Mouse (Mus musculus) midbrain, embryonic 14.5 days (tissue): ENCODE results near the gene Gm20388. TPM values are rescaled to one million over a fixed set of nuclear protein-coding genes. Genes with fewer than 3 reads are reported as not detected.
A peak's percentile ranks its signal among the peaks of the same experiment; 100 is the strongest.

Source experiments
- ATAC-seq: fragments of 200-750 bp; cut with Nextera tagmentation; 2 replicates; pipeline ENCODE4 v1.8.0; 2017; ENCODE audit warnings: moderate number of reproducible peaks, moderate library complexity; ENCODE audit not compliant: low FRiP score, low TSS enrichment
- DNase-seq: peaks from one replicate; pipeline ENCODE4 v3.0.0-alpha.2; 2015
- H3K27ac ChIP-seq: fragments of 300-500 bp; sonication (generic); replicated peaks from 2 replicates; pipeline ENCODE4 v1.5.1; 2014; ENCODE audit warnings: mild to moderate bottlenecking, low read depth, low read length, moderate library complexity
- H3K27me3 ChIP-seq: fragments of 300-500 bp; sonication (generic); 2 replicates; pipeline ENCODE4 v1.6.1; 2014; ENCODE audit warnings: low read length, control low read depth, mixed read lengths; ENCODE audit not compliant: control insufficient read depth, insufficient read depth
- H3K36me3 ChIP-seq: fragments of 300-500 bp; sonication (generic); 2 replicates; pipeline ENCODE4 v1.6.1; 2014; ENCODE audit warnings: low read length, control low read depth; ENCODE audit not compliant: control insufficient read depth, insufficient read depth
- H3K4me1 ChIP-seq: fragments of 300-500 bp; sonication (generic); 2 replicates; pipeline ENCODE4 v1.6.1; 2014; ENCODE audit warnings: mild to moderate bottlenecking, antibody characterized with exemption, low read length, control low read depth; ENCODE audit not compliant: control insufficient read depth, insufficient read depth
- H3K4me2 ChIP-seq: fragments of 300-500 bp; sonication (generic); 2 replicates; pipeline ENCODE4 v1.6.1; 2014; ENCODE audit warnings: mild to moderate bottlenecking, low read length, moderate library complexity
- H3K4me3 ChIP-seq: fragments of 300-500 bp; sonication (generic); replicated peaks from 2 replicates; pipeline ENCODE4 v1.5.1; 2014; ENCODE audit warnings: low read depth, low read length
- H3K9ac ChIP-seq: fragments of 300-500 bp; sonication (generic); replicated peaks from 2 replicates; pipeline ENCODE4 v1.6.1; 2014; ENCODE audit warnings: mild to moderate bottlenecking, low read length, moderate library complexity
- H3K9me3 ChIP-seq: fragments of 300-500 bp; sonication (generic); 2 replicates; pipeline ENCODE4 v1.6.1; 2016; ENCODE audit warnings: low read length, control low read depth, mixed read lengths; ENCODE audit not compliant: control insufficient read depth
- WGBS: fragments of 180-500 bp; shearing (Covaris S2); extraction: QIAGEN DNeasy Blood & Tissue Kit; methylation state at CpG from one replicate; pipeline ENCODE4 v1.1.7; 2014; 5-methylcytosine and 5-hydroxymethylcytosine counted together
- polyA plus RNA-seq: library from polyadenylated mRNA; unstranded; fragments of >200 nt; fragmentation: Nextera tagmentation; extraction: Ambion mirVana; gene quantifications from 2 replicates; pipeline ENCODE4 v1.2.1, GENCODE M21; 2014

Gm20388 gene
- polyA plus RNA-seq, 1 experiment from 2014 or later, result 4.1 TPM

DNA sequence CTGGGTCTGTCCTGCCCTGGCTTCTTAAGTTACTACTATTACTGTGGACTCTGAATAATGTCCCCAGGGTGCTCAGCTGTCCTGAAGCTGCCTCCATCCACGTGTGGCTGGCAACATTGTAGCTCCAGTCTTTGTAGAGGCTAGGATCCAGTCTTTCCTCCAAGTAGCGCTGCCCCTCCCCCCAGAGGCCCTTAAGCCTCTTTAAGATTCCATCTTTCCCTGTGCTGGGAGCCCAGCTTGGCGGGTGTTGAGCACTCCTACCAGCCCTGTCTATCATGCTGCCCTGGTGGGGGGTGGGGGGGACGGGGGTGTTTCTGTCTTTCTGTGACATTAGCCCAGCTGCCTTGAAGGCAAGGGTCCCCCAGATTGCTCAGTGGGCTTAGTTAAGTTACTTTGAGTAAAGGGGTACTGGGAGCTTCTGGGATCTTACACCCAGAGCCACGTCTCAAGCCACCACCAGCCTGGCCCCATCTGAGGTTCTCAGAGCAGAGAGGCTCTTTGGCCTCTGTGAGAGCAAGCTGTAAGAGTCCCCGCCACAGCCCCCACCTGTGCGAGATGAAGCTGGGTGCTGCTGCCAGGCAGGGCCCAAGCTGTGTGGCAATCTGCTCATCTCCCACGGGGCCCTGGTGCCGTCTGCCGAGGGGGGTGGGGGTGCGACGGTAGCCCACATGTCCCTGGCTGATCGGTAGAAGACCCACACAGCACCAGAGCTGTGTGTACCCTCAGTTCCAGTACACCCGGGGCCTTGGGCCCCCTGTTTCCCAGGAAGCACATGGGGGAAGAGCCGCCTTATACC is 646.7 kb downstream of the Gm20388 start:
- H3K9me3 ChIP-seq, result no peaks in the 10 kb centered on the region
- peak; percentile 66 for DNase-seq
- H3K36me3 ChIP-seq, result peaks cover 9% of the 10 kb centered on the region; the same call in 1 of the 2 replicates
- no peak overlapping the region for H3K4me3 ChIP-seq
- 39% methylated on average over 15 of the region's 15 CpGs for WGBS
- H3K4me1 ChIP-seq, result peaks cover 78% of the 10 kb centered on the region
- H3K9ac ChIP-seq, result peak overlapping the region; percentile 18; the same call in 1 of the 2 replicates
- ATAC-seq, result no peak
- H3K27me3 ChIP-seq, result no peaks in the 10 kb centered on the region
- no peak overlapping the region for H3K4me2 ChIP-seq
- 0 out of 2 replicates have a peak overlapping the region, but pooled peaks have one; percentile 58 for H3K27ac ChIP-seq

DNA sequence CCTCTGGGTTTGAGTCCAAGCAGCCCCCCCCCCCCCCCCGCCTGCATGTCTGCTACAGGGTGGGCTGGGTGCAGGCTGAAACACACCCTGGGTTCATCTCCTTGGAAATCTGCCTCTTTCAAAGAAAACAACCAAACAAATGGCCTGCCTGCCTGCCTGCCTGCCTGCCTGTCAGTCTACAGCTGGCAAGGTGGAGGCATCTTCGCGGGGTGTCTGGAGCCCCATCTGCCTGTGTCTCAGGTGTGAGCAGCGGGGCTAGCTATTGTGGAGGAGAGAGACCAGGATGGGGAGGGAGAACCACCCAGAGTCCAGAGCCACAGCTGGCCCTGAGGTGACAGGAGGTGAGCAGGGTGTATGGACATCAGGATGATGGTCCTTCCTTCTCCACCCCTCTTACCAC is 647.5 kb downstream of the Gm20388 start:
- Histone ChIP-seq H3K9me3 (no peaks in the 10 kb centered on the region), H3K36me3 (peaks cover 9% of the 10 kb centered on the region; the same call in 1 of the 2 replicates), H3K4me3 (no peak overlapping the region), H3K4me2 (no peak overlapping the region), H3K4me1 (peaks cover 81% of the 10 kb centered on the region), H3K27me3 (no peaks in the 10 kb centered on the region), H3K9ac (no peak overlapping the region), H3K27ac (no peak overlapping the region)
- WGBS, result 67% methylated on average over 4 of the region's 4 CpGs
- ATAC-seq, result no peak
- DNase-seq, result no peak

DNA sequence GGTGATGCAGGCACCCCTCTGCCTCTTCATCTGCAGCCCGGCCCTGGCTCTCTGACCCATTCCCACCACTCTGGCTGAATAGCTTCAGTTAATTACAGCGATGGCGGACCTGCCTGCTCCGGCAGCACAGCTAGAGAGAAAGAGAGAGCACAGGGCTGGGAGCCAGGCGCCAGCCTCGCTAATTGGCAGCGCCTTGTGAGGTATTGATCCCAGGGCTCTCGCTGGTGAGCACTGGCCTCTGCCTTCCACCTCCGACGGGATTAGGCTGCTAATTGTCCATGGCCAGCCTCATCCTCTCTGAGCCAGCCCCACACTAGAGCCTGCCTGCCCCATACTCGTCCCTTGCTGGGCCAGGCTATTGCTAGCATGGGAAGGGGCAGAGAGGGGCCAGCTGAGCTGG is 649.0 kb downstream of the Gm20388 start:
- Histone ChIP-seq H3K4me3 (no peak overlapping the region), H3K27ac (peak overlapping the region; percentile 85), H3K4me2 (peak overlapping the region; percentile 22; the same call in 1 of the 2 replicates), H3K4me1 (peaks cover 92% of the 10 kb centered on the region), H3K36me3 (0 out of 2 replicates have a peak, but pooled peaks cover 8% of the 10 kb centered on the region), H3K27me3 (no peaks in the 10 kb centered on the region), H3K9ac (0 out of 2 replicates have a peak overlapping the region, but pooled peaks have one; percentile 3), H3K9me3 (no peaks in the 10 kb centered on the region)
- 5% methylated on average over 11 of the region's 11 CpGs for WGBS
- peak; percentile 77 for DNase-seq
- ATAC-seq, result 0 out of 2 replicates have a peak, but pooled peaks have one; percentile 24

DNA sequence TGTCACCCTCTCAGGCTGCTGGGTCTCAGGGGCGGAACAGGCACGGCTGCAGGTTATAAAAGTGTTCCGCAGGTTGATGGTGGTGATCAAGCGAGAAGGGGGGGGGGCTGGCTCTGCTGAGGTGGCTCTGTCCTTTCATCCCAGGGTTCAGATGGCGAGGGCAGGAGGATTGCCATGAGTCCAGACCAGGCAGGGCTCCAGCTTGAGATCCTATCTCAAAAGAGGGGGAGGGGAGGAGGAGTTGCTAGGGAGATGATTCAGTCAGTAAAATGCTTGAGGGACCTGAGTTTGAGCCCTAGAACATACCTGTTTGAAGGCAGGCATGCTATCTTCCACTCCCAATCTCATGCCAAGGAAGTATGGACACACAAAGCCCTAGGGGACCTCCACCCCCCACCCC is 649.9 kb downstream of the Gm20388 start:
- peaks cover 95% of the 10 kb centered on the region for H3K4me1 ChIP-seq
- no peak overlapping the region for H3K4me3 ChIP-seq
- H3K9me3 ChIP-seq, result no peaks in the 10 kb centered on the region
- 0 out of 2 replicates have a peak overlapping the region, but pooled peaks have one; percentile 9 for H3K9ac ChIP-seq
- no peaks in the 10 kb centered on the region for H3K27me3 ChIP-seq
- no peak for ATAC-seq
- no peak for DNase-seq
- 0 out of 2 replicates have a peak overlapping the region, but pooled peaks have one; percentile 22 for H3K4me2 ChIP-seq
- 0 out of 2 replicates have a peak, but pooled peaks cover 7% of the 10 kb centered on the region for H3K36me3 ChIP-seq
- H3K27ac ChIP-seq, result peak overlapping the region; percentile 85; the same call in 1 of the 2 replicates
- 85% methylated on average over 5 of the region's 5 CpGs for WGBS

DNA sequence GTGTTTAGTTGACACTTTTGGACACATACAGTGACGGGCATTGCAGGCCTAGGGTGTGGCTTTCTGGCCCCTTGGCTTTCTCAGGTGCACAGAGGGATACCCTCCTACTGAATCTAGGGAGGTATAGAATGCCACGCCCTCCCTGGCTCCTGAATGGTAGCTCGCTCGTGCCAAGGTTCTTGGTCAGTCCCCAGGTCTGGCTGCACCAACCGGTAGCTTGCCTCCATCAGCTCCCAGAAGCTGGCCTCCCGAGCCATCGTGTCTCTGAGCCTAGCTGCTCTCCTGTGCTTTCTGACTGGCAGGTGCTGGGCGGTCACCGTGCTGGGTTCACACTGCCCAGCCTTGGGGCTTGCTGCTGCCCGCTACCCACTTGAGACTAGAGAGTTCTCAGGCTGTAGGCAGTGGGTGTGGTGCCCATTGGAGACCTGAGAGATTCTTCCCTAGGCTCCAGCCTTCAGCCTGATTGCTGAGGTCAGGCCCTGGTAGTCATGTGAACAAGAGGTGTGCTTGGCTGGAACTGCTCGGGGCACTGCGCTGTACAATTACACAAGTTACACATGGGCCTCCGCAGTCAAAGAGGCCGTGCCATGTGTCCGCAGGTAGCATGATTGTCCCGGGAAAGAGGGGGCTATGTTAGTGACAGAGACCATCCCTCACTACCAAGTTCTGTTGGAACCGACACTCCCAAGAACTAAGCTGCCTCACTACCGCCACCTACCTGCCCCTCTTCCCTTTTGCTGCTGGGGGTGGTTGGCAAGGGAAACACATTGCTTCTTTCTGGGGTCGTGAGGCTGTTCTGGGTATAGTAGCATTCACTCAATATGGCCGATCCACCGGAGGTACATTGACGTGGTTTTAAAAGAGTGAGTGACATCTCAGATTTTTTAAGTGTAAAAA is 651.1 kb downstream of the Gm20388 start:
- Histone ChIP-seq H3K4me3 (no peak overlapping the region), H3K9me3 (no peaks in the 10 kb centered on the region), H3K27me3 (no peaks in the 10 kb centered on the region), H3K4me2 (no peak overlapping the region), H3K9ac (no peak overlapping the region), H3K36me3 (peaks cover 16% of the 10 kb centered on the region), H3K4me1 (peaks cover 91% of the 10 kb centered on the region), H3K27ac (peak overlapping the region; percentile 85)
- ATAC-seq, result no peak
- peak; percentile 46 for DNase-seq
- 84% methylated on average over 22 of the region's 22 CpGs for WGBS

DNA sequence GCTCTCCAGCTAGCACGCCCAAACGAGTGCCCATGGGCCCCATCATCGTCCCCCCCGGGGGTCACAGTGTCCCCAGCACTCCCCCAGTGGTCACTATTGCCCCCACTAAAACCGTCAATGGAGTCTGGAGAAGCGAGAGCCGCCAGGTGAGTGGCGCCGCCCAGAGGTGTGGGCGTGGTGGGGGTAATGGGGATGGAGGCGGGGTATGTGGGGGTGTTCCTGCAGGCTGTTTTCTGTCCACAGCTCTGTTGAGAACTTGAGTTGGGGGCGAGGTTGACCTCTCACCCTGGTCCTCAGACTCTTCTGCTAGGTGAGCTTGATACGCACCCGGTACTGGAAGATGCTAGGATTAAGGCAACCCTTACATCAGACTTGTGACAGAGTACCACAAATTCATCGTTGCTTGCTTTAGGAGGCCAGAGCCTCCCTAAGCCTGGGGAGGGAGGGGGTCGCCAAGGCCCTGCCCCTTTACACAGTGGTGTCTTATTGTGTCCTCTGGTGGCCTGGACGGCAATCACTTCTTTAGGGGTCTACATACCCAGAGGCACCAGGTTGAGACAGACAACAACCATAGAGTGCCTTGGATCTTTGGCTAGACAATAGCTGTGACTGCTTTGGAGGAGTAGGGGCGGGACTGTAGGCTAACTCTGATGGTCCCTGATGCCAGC is 652.2 kb downstream of the Gm20388 start:
- H3K36me3 ChIP-seq, result peaks cover 26% of the 10 kb centered on the region
- no peak overlapping the region for H3K4me3 ChIP-seq
- H3K9ac ChIP-seq, result peak overlapping the region; percentile 26; the same call in 1 of the 2 replicates
- peak overlapping the region; percentile 85 for H3K27ac ChIP-seq
- H3K4me2 ChIP-seq, result peak overlapping the region; percentile 8; the same call in 1 of the 2 replicates
- DNase-seq (no peak), ATAC-seq (no peak)
- H3K4me1 ChIP-seq, result peaks cover 81% of the 10 kb centered on the region
- H3K27me3 ChIP-seq, result no peaks in the 10 kb centered on the region
- WGBS, result 77% methylated on average over 18 of the region's 18 CpGs
- H3K9me3 ChIP-seq, result no peaks in the 10 kb centered on the region

DNA sequence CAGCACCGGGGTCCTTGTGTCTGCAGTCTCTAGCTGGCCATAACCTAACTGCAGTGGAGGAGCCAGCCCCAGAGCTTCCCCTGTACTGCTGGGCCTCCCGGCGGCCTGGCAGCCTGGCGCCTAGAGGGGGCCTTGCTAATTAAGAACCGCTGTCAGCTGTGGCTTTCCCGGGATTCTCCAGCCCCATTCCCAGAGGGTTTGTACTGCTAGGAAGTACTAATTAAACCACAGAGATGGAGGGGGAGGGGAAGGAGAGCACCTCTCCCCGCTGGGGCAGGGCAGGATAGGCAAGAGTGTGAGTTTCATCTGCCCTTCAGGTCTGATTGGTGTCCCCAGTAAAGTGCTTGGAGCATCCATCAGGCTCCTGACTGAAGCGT is 652.7 kb downstream of the Gm20388 start:
- WGBS, result 7% methylated on average over 8 of the region's 8 CpGs
- H3K9ac ChIP-seq, result peak overlapping the region; percentile 26; the same call in 1 of the 2 replicates

More for the DNA sequence above, 652.7 kb downstream of the Gm20388 start:
- no peak overlapping the region for H3K4me3 ChIP-seq
- peak overlapping the region; percentile 17 for H3K4me2 ChIP-seq
- peaks cover 31% of the 10 kb centered on the region for H3K36me3 ChIP-seq
- no peaks in the 10 kb centered on the region for H3K9me3 ChIP-seq
- peaks cover 76% of the 10 kb centered on the region for H3K4me1 ChIP-seq
- peak overlapping the region; percentile 85 for H3K27ac ChIP-seq
- ATAC-seq, result peak; percentile 7; the same call in 1 of the 2 replicates
- DNase-seq, result peak; percentile 83
- H3K27me3 ChIP-seq, result no peaks in the 10 kb centered on the region
